Mouse (Mus musculus): ENCODE measurements around the gene Gabarap. TPM values are rescaled to one million over a fixed set of nuclear protein-coding genes. Genes with fewer than 3 reads are reported as not detected.

The Gabarap gene
- total and polyA plus RNA-seq, 2 experiments from 2014 or later, result 197 to 501 TPM

DNA sequence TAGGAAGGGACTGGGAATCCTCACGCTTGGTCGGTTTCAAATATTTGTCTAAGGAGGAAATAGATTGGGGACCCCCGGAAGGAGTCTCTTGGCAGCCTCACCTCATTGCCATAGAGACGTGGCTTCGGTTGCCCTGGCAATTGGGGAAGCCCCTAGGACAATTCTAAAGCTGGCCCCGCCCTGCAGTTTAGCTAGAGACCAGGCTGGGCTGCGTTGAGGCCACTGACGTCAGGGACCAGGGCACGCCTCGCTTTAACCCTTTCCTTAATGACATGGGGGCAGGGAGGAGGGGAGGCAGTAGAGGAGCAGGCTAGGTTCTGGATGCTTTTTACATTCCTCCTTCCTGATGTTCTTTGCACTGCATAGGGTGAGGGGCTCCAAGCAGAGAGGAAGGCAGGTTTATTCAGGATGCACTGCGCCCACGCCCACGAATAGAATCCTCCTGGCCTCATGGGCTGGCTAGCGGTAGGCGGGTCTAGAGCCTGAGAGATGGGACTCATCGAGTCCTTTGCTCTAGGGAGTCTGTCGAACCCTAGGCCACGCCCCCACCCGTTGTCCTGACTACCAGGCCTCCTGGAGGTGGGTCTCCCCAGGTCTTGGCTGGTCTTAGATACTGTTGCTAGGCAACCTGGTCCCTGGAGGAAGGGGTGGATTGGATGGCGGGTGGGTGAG lies 38.3 kb downstream of the Gabarap start:
- WGBS, result 1% methylated on average over 20 of the region's 20 CpGs
- Histone ChIP-seq H3K36me3 (ENCODE audit: insufficient read depth, low read length) (peaks cover 28% of the 10 kb centered on the region), H3K9ac (replicated peaks; ENCODE audit: low read length, poor library complexity, severe bottlenecking) (peak overlapping the region; percentile 54), H3K4me2 (ENCODE audit: low read depth, low read length, poor library complexity, severe bottlenecking) (peak overlapping the region; percentile 58), H3K4me1 (ENCODE audit: insufficient read depth, low read length) (peaks cover 39% of the 10 kb centered on the region), H3K27ac (ENCODE audit: low read depth, low read length) (peak overlapping the region; percentile 90), H3K4me3 (ENCODE audit: low read depth, low read length) (peak overlapping the region; percentile 30), H3K9me3 (ENCODE audit: low read length) (no peaks in the 10 kb centered on the region), H3K27me3 (ENCODE audit: insufficient read depth, low read length) (no peaks in the 10 kb centered on the region)
- no peak; the same call in none of the 2 replicates for TF ChIP-seq CTCF (IDR thresholded peaks at IDR 0.05)
- DNase-seq (ENCODE audit: low spot score), result peak; percentile 99
- peak; percentile 93 for ATAC-seq (ENCODE audit: low FRiP score)

DNA sequence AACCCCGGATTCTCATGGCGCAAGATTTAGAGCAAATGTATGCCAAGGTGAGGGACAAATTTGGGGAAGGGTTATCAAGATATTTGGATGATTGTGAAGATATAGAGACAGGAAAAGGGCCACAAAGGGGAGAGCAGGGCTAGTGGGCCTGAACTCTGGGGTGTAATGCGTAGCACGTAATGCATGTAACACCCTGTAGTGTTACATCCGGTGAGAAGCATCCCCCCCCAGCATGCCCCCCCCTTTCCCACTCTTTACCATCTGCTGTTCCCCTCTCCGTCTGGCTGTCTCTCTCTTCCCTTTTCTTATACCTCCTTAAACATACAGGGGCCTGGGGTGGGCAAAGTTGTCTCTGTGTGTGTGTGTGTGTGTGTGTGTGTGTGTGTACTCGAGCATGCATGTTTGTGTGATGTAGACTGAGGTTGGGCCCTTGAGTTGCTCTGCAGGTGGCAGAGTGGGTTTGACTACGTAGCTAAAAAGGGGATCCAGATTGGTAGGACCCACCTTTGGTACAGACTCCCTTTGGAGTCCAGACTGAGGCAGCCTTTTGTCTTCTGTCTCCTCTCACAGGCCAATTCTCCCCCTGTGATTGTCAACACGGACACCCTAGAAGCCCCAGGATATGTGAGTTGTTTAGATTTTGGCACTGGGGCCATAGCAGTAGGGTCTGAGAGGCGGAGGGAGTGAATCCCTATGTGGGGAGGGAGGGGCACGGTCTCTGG lies 39.0 kb downstream of the Gabarap start:
- peaks cover 37% of the 10 kb centered on the region for H3K4me1 ChIP-seq (ENCODE audit: insufficient read depth, low read length)

DNA sequence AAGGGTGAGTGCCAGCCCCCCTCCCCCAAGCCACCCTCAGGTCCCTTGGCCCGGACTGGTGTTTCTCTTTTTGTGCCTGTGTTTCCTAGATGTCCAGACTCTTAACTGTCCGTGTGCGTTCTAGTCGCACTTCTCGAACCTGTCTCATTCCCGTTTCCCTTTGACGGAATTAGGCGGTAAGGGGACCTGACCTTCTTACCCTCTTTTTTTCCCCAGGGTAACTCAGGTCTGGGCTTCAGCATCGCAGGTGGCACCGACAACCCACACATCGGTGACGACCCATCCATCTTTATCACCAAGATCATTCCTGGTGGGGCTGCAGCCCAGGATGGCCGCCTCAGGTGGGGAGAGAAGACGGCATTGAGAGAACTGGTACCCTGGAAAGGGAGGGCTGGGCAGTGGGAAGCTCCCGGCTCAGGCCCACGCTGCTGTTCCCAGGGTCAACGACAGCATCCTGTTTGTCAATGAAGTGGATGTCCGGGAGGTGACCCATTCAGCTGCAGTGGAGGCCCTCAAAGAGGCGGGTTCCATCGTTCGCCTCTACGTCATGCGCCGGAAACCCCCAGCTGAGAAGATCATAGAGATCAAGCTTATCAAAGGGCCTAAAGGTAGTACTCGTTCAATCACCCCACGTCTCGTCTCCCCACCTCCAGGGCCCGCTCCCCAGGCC lies 39.8 kb downstream of the Gabarap start:
- ATAC-seq (ENCODE audit: low FRiP score) (no peak), DNase-seq (ENCODE audit: low spot score) (no peak)
- Histone ChIP-seq H3K27me3 (ENCODE audit: insufficient read depth, low read length) (no peaks in the 10 kb centered on the region), H3K9ac (replicated peaks; ENCODE audit: low read length, poor library complexity, severe bottlenecking) (no peak overlapping the region), H3K4me1 (ENCODE audit: insufficient read depth, low read length) (peaks cover 37% of the 10 kb centered on the region), H3K27ac (ENCODE audit: low read depth, low read length) (peak overlapping the region; percentile 90; the same call in 1 of the 2 replicates), H3K4me2 (ENCODE audit: low read depth, low read length, poor library complexity, severe bottlenecking) (peak overlapping the region; percentile 58), H3K9me3 (ENCODE audit: low read length) (no peaks in the 10 kb centered on the region), H3K4me3 (ENCODE audit: low read depth, low read length) (peak overlapping the region; percentile 30; the same call in 1 of the 2 replicates), H3K36me3 (ENCODE audit: insufficient read depth, low read length) (peaks cover 36% of the 10 kb centered on the region)
- WGBS, result 91% methylated on average over 28 of the region's 28 CpGs
- TF ChIP-seq CTCF (IDR thresholded peaks at IDR 0.05), result no peak

More for the DNA sequence above, 39.0 kb downstream of the Gabarap start:
- Histone ChIP-seq H3K9ac (replicated peaks; ENCODE audit: low read length, poor library complexity, severe bottlenecking) (peak overlapping the region; percentile 50), H3K4me2 (ENCODE audit: low read depth, low read length, poor library complexity, severe bottlenecking) (peak overlapping the region; percentile 58), H3K9me3 (ENCODE audit: low read length) (no peaks in the 10 kb centered on the region), H3K27ac (ENCODE audit: low read depth, low read length) (peak overlapping the region; percentile 90), H3K27me3 (ENCODE audit: insufficient read depth, low read length) (no peaks in the 10 kb centered on the region), H3K36me3 (ENCODE audit: insufficient read depth, low read length) (peaks cover 33% of the 10 kb centered on the region), H3K4me3 (ENCODE audit: low read depth, low read length) (peak overlapping the region; percentile 30)
- peak; percentile 55; the same call in 1 of the 2 replicates for ATAC-seq (ENCODE audit: low FRiP score)
- 20% methylated on average over 11 of the region's 11 CpGs for WGBS
- DNase-seq (ENCODE audit: low spot score), result peak; percentile 17
- TF ChIP-seq CTCF (IDR thresholded peaks at IDR 0.05), result no peak

DNA sequence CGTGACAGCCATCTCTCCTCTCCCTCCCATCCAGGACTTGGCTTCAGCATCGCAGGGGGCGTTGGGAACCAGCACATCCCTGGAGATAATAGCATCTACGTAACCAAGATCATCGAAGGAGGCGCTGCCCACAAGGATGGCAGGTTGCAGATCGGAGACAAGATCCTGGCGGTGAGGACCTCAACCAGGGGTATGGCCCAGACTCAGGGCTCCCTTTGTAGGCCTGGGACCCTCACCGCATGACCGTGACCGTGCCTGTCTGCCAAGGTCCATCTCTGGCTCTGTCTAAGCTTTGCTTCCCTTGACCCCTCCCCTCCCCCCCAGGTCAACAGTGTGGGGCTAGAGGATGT lies 40.4 kb downstream of the Gabarap start:
- 94% methylated on average over 11 of the region's 11 CpGs for WGBS
- no peak overlapping the region for H3K9ac ChIP-seq (replicated peaks; ENCODE audit: low read length, poor library complexity, severe bottlenecking)
- H3K4me3 ChIP-seq (ENCODE audit: low read depth, low read length), result no peak overlapping the region
- ATAC-seq (ENCODE audit: low FRiP score), result no peak
- peaks cover 34% of the 10 kb centered on the region for H3K4me1 ChIP-seq (ENCODE audit: insufficient read depth, low read length)
- H3K27me3 ChIP-seq (ENCODE audit: insufficient read depth, low read length), result no peaks in the 10 kb centered on the region
- no peak overlapping the region for H3K4me2 ChIP-seq (ENCODE audit: low read depth, low read length, poor library complexity, severe bottlenecking)
- peaks cover 36% of the 10 kb centered on the region for H3K36me3 ChIP-seq (ENCODE audit: insufficient read depth, low read length)
- no peak for DNase-seq (ENCODE audit: low spot score)
- no peak for TF ChIP-seq CTCF (IDR thresholded peaks at IDR 0.05)
- H3K27ac ChIP-seq (ENCODE audit: low read depth, low read length), result no peak overlapping the region
- no peaks in the 10 kb centered on the region for H3K9me3 ChIP-seq (ENCODE audit: low read length)

- no peak for ATAC-seq (ENCODE audit: low FRiP score)
- Histone ChIP-seq H3K27ac (ENCODE audit: low read depth, low read length) (no peak overlapping the region), H3K4me3 (ENCODE audit: low read depth, low read length) (no peak overlapping the region), H3K9ac (replicated peaks; ENCODE audit: low read length, poor library complexity, severe bottlenecking) (no peak overlapping the region), H3K36me3 (ENCODE audit: insufficient read depth, low read length) (peaks cover 66% of the 10 kb centered on the region), H3K4me2 (ENCODE audit: low read depth, low read length, poor library complexity, severe bottlenecking) (no peak overlapping the region), H3K4me1 (ENCODE audit: insufficient read depth, low read length) (no peaks in the 10 kb centered on the region), H3K9me3 (ENCODE audit: low read length) (no peaks in the 10 kb centered on the region), H3K27me3 (ENCODE audit: insufficient read depth, low read length) (no peaks in the 10 kb centered on the region)
- no peak for DNase-seq (ENCODE audit: low spot score)
- 84% methylated on average over 7 of the region's 7 CpGs for WGBS
- TF ChIP-seq CTCF (IDR thresholded peaks at IDR 0.05), result no peak
These were observed 47.2 kb downstream of the Gabarap start for GRCm38 (mm10) chr11:70038174-70038573.
